10 mouse cellular contexts compared by ENCODE assay signal in genomic region chr9:124118489-124118888, GRCm38 (mm10). TPM values are rescaled to one million over a fixed set of nuclear protein-coding genes. Genes with fewer than 3 reads are reported as not detected.
DNase-seq lines count a peak whose midpoint lies in the region; ATAC-seq and TF ChIP-seq lines count a peak whose summit lies in the region.
"Had no signal": no experiment of that assay in that cellular context is flagged by ENCODE, and none has a peak within 500 bp of the region (broad histone marks: within the 10 kb centered on the region; RNA-seq: fewer than 3 reads in every experiment).

No protein-coding gene starts in this region.

- no peaks in the 10 kb centered on the region for H3K4me1 ChIP-seq in lung, embryonic 14.5 days (ENCODE audit: insufficient read depth)
- H3K4me1 ChIP-seq in forebrain, embryonic 16.5 days (replicated peaks; ENCODE audit: control insufficient read depth, insufficient read depth, low read length): no peaks in the 10 kb centered on the region
- H3K4me1 ChIP-seq: limb, embryonic 15.5 days had no signal

- H3K9ac ChIP-seq in lung, embryonic 14.5 days: no peak overlapping the region
- H3K9ac ChIP-seq in forebrain, embryonic 16.5 days (replicated peaks; ENCODE audit: low read depth, low read length): no peak overlapping the region
- H3K9ac ChIP-seq: limb, embryonic 15.5 days had no signal

- peak; percentile 13 for DNase-seq in adrenal gland, postnatal 10 days
- no peak for DNase-seq in adrenal gland, postnatal 25 days
- peak; percentile 60 for DNase-seq in 3T3-L1 (ENCODE audit: low read depth, low spot score)
- DNase-seq in c-Kit-positive CD71-positive TER-119-negative erythroid progenitor cells, embryonic 14.5 days (ENCODE audit: low read depth): peak; percentile 40
- DNase-seq in lung, embryonic 14.5 days: peak; percentile 51
- peak; percentile 15 to 26 for DNase-seq in thymus, adult 18-20 months
- no peak for DNase-seq in cerebellum, adult 18-20 months

- H3K27me3 ChIP-seq in lung, embryonic 14.5 days (ENCODE audit: insufficient read depth, low read length): no peaks in the 10 kb centered on the region
- H3K27me3 ChIP-seq in forebrain, embryonic 16.5 days (replicated peaks; ENCODE audit: control insufficient read depth, insufficient read depth, low read length): no peaks in the 10 kb centered on the region
- H3K27me3 ChIP-seq: limb, embryonic 15.5 days had no signal

- H3K9me3 ChIP-seq in lung, embryonic 14.5 days (ENCODE audit: low read depth, low read length): no peaks in the 10 kb centered on the region
- no peaks in the 10 kb centered on the region for H3K9me3 ChIP-seq in forebrain, embryonic 16.5 days (ENCODE audit: control insufficient read depth, low read length)
- H3K9me3 ChIP-seq: limb, embryonic 15.5 days had no signal

- no peak overlapping the region for H3K4me2 ChIP-seq in lung, embryonic 14.5 days
- H3K4me2 ChIP-seq in forebrain, embryonic 16.5 days (ENCODE audit: low read length): no peak overlapping the region
- H3K4me2 ChIP-seq: limb, embryonic 15.5 days had no signal

- H3K27ac ChIP-seq in lung, embryonic 14.5 days (ENCODE audit: low read depth): no peak overlapping the region
- H3K27ac ChIP-seq in forebrain, embryonic 16.5 days (ENCODE audit: low read length): no peak overlapping the region
- H3K27ac ChIP-seq: limb, embryonic 15.5 days had no signal

- peak; percentile 51 for TF ChIP-seq CTCF in lung, embryonic 14.5 days (IDR thresholded peaks at IDR 0.05; ENCODE audit: low read depth)

- ATAC-seq in lung, embryonic 14.5 days (ENCODE audit: insufficient read depth): no peak
- no peak for ATAC-seq in forebrain, embryonic 16.5 days

- WGBS in lung, embryonic 14.5 days: 89% methylated on average over 1 of the region's 1 CpGs
- 100% methylated on average over 1 of the region's 1 CpGs for WGBS in forebrain, embryonic 16.5 days

- H3K36me3 ChIP-seq in lung, embryonic 14.5 days (ENCODE audit: insufficient read depth): no peaks in the 10 kb centered on the region
- no peaks in the 10 kb centered on the region for H3K36me3 ChIP-seq in forebrain, embryonic 16.5 days (ENCODE audit: control insufficient read depth, insufficient read depth)
- H3K36me3 ChIP-seq: limb, embryonic 15.5 days had no signal

- H3K4me3 ChIP-seq in lung, embryonic 14.5 days (ENCODE audit: low read depth, low read length): no peak overlapping the region
- H3K4me3 ChIP-seq in forebrain, embryonic 16.5 days (replicated peaks; ENCODE audit: low read length): no peak overlapping the region
- H3K4me3 ChIP-seq: limb, embryonic 15.5 days had no signal

RNA-seq across cellular contexts. Expression of gene Ccr5, which starts 2.9 kb away (rescaled TPM):
- 1 to 10 TPM; 1.5 to 2.9 TPM for total RNA-seq in adrenal gland, postnatal 10 days (2021)
- 1.8 and 4.2 TPM in 2 replicates for total RNA-seq in adrenal gland, postnatal 25 days (2021)
- polyA plus RNA-seq in lung, embryonic 14.5 days (2014; fragmentation: Nextera tagmentation; extraction: Ambion mirVana): 0.37 and 1.7 TPM in 2 replicates
- 0.92 and 1.2 TPM in 2 replicates for polyA plus RNA-seq in forebrain, embryonic 16.5 days (2015; fragmentation: Nextera tagmentation; extraction: Ambion mirVana)
- polyA plus RNA-seq: C2C12 had no signal

RNA-seq across cellular contexts. Expression of gene Ccr2, which starts 16.7 kb away (rescaled TPM):
- total RNA-seq in adrenal gland, postnatal 10 days (2021): 1 to 10 TPM; 2.6 to 3.3 TPM
- 1.0 and 1.4 TPM in 2 replicates for total RNA-seq in adrenal gland, postnatal 25 days (2021)
- 6.6 and 7.2 TPM in 2 replicates for polyA plus RNA-seq in lung, embryonic 14.5 days (2014; fragmentation: Nextera tagmentation; extraction: Ambion mirVana)
- polyA plus RNA-seq in forebrain, embryonic 16.5 days (2015; fragmentation: Nextera tagmentation; extraction: Ambion mirVana): 0.16 TPM in 1 of 2 replicates, not detected in the other
- polyA plus RNA-seq: C2C12 had no signal

Comparison
In these comparisons a context has a peak if more than half of its experiments do, and no peak if none do; other contexts are left out.
1. DNase-seq: peak in adrenal gland, postnatal 10 days (single experiment), 3T3-L1 (single experiment), c-Kit-positive CD71-positive TER-119-negative erythroid progenitor cells, embryonic 14.5 days (single experiment), lung, embryonic 14.5 days (single experiment) and thymus, adult 18-20 months (2 of 2); none in adrenal gland, postnatal 25 days (single experiment) and cerebellum, adult 18-20 months (0 of 2).